Mouse (Mus musculus): ENCODE measurements around the gene Etv5. TPM values are rescaled to one million over a fixed set of nuclear protein-coding genes. Genes with fewer than 3 reads are reported as not detected.
"Not testable (repeated sequence)": the region's sequence is repeated elsewhere in the genome, so short reads cannot be mapped to it uniquely, and the experiment has no call there.

The Etv5 gene
- polyA plus RNA-seq, 1 experiment: 92.1 TPM

DNA sequence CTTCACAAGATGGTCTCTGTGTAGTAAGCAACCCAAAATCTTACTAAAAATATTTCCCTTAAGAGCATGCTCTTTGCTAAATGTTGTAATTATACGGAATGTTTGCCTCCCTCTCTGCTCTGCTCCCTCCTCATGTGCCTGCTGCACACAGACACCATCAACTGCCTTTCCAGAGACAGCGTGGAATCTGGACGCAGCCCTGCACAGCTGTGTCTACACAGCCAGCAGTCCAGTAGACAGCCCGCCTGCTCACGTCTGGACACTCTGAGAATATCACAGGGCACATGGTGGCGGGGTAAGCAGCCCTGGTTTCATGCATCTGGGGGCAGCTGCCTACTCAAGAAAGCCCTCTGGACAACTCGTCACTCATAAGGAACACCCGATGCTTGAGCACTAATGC is 43.1 kb downstream of the Etv5 start:
- DNase-seq (ENCODE audit: low read depth): no peak

DNA sequence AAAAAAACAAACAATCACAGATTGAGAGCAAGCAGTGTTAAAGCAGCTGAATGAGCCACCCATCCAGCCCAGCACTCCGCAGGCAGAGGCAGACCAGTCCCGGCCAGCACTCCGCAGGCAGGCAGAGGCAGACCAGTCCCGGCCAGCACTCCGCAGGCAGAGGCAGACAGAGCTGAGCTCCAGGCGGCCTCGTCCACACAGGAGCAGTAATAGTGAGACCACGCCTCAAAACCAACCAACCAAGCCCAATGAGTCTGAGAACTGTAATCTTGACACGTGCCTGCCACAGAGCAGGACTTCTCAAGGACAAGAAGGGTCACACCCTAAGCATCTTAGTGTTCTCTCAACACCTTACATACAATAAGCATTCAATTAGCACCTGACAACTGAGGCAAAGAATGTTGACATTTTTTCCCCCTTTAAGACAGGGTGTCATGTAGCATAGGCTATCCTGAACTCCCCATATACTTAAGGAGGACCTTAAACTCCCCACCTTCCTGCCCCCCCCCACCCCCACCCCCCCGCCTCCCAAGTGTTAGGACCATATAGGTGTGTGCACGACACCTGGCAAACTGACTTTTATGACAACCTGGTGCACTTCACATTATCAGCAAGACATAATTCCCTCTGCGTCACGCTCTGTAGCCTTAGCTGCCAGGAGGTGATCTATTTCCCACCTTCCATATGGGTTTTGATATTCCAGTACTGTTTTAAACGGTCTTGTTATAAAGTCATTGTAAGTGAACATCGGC is 44.2 kb downstream of the Etv5 start:
- no peak for DNase-seq (ENCODE audit: low read depth)

DNA sequence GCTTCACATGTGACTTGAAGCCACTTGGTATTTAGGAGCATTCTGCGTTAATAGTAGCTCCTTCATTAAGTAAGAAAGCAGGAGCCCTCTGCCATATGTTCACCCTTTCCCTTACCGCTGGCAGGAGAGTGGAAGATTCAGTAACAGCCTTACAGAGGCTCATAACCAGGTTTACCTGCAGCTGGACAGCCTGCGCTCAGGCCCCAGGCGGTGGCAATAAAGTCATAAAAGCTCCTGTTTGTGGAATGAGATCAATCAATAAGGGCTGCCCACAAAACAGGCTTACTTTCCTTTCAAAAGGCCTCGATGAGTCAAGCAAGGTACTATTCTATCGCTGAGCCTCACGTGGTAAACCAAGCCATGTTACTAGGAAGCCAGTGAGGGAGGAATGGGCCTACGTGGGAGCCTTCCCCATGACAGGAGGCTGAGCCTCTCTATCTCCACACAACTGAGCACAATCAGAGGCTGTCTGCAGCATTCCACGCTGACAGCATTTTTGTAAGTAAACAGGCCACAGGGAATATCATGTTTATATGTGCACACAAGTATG is 49.1 kb downstream of the Etv5 start:
- no peak for DNase-seq (ENCODE audit: low read depth)

DNA sequence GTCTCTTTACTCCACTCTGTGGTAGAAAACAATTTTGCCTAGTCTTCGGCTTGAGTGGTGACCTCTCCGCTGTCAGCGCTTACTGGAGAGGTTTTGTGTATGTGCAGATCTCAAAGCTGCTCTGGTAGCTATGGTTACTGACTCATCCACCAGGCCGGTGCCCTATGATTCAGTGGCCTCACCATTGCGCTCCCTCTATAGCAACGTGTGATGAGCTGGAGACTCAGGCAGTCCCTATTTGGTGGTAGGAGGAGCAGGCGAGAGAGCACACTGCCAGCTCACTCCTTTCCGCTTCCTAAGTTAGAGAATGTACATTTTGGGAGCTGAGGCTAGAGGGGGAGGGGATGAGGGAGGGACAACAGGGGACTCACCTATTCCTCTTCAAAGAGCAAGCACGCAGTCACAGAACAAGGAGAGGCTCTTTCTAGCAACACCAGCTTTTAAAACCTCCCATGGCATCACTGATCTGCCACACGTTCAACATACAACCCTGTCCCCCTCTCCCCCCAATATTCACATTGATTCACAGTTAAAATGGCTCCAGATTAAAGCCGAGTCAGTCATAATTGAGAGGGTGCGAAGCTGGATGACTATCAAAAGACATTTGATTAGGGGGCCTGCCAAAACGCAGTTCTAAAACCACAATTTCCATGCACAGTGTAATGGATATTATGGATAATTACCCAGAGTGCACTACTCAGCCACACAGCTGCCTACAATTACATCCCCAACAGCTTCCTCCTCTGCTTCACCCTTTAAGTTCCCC is 50.2 kb downstream of the Etv5 start:
- DNase-seq (ENCODE audit: low read depth): no peak

DNA sequence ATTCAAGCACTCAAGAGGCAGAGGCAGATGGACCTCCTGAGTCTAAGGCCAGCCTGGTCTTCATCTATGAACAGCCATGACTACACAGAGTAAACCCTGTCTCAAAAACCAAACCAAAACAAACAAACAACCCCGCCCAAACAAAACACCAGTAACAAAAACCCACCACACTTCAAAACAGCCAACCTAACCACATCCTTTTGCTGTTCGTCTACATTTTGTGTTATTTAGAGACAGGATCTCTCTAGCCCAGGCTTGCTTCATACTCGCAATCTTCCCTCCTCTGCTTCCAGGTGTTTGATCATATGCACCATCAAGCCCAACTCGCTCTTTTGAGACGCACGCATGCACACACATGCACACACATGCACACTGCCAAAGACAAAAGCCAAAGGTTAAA is 51.8 kb downstream of the Etv5 start:
- DNase-seq (ENCODE audit: low read depth): no peak

DNA sequence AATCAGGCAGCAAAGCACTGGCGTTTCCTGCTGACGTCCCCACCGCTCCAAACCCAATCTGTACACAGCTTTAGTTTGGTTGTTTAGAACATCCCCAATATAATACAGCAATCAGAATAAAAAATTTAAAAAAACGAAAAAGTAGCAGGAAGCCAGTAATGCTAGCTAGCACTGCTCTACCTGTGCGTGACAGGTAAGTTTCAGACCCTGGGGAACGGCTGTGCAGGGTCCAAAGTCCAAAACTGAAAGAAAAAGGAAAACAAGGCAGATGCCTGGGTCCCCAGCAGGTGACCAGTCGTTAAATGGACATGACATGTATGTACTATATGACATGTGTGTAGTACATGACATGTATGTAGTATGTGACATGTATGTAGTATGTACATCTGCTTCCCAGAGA is 57.5 kb downstream of the Etv5 start:
- not testable (repeated sequence) for DNase-seq (ENCODE audit: low read depth)

DNA sequence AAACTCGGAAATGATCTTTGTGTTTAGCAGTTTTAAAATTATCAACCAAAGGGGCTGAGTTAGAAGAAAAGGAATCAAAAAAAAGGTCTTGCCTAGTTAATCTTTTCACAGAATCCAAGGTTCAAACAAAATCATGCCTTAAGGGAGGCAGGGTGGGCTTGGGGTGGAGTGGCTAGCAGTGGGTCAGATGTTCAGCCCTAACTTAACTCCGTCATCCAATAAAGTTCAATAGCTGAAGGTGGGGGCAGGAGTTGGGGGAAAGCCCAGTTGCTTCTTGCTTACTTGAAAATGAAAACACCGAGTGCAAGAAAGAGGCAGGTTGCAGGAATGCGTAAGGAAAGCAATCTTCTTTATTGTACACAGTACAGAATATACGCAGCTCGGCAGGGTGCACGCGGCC is 58.5 kb downstream of the Etv5 start:
- no peak for DNase-seq (ENCODE audit: low read depth)

DNA sequence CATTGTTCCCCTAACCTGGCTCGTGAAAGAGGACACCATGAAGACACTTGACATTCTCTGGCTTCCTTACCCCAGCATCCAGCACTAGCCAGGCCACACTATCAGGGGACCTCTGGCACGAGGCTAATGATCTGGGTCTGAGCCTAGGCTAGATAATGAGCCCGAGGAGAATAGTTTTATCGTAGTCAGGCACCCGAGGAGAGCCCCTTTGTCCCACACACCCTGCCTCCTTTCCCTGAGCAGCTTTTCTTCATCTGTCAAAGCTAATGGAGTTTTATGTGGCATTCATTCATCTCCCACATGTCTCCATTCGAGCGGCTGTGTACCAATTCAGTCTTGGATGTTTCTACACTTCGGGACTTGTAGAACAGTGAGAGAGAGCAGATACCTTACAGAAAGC is 59.5 kb downstream of the Etv5 start:
- DNase-seq (ENCODE audit: low read depth): no peak

DNA sequence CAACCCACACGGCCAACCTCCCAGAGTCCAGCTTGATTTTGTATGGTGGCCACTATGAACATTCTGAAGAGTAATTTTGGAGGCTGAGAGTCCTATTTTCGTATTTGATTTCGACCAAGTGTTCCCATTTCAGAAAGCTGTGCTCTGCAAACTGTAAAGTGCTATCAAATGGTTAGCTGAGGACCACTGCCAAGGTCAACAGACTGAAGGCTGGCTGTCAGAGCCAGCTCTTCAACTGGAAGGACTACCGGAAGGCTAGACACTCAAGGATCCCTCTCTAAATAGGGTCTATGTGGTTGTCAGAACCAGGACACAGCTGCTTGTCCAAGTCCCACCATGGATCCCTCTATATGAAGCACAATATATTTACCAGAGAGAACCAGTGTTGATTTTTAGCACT is 60.2 kb downstream of the Etv5 start:
- no peak for DNase-seq (ENCODE audit: low read depth)

DNA sequence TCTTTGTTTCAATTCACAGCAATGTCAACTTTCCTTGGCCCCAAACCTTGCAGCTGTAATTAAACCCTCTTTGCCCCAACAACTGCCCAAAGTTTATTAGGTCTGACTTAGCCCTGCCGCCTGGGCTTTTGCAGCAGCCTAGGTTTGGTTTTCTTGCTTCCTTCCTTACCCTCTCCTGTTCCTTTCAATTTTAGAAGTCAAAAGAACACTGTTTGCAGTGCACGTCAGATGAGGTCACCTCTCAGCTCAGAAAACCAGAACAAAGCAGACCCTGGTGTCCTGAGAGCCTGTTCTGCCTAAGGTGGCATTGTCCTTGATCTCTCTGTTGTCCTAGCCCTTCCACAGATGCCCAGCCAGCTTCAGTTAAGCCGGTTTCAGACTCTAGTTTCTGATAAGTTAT is 61.8 kb downstream of the Etv5 start:
- no peak for DNase-seq (ENCODE audit: low read depth)

GRCm38 (mm10) chr16:22374898-22375297 is 64.6 kb downstream of the Etv5 start:
- no peak for DNase-seq (ENCODE audit: low read depth)

DNA sequence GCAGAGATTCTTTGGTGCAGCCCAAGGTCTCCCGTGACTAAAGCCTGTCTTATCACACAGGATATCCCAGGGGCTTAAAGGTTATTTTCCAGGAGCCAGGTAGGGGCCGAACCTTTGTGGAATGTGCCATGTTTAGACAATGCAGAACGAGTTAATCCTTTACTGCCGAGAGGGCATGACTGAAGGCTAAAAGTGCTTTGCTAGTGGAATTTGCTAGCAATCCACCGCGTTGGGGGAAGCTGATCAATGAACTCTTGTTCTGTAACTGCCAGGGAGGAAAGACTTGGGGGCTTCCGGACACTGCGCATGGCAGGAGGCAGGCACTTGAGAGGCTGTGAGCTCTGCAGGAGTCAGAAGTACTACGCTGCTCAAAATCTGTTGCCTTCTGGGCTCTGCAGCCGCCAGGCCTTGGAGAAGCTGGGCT is 66.8 kb downstream of the Etv5 start:
- no peak for DNase-seq (ENCODE audit: low read depth)

GRCm38 (mm10) chr16:22372225-22372624 is 67.3 kb downstream of the Etv5 start:
- no peak for DNase-seq (ENCODE audit: low read depth)

DNA sequence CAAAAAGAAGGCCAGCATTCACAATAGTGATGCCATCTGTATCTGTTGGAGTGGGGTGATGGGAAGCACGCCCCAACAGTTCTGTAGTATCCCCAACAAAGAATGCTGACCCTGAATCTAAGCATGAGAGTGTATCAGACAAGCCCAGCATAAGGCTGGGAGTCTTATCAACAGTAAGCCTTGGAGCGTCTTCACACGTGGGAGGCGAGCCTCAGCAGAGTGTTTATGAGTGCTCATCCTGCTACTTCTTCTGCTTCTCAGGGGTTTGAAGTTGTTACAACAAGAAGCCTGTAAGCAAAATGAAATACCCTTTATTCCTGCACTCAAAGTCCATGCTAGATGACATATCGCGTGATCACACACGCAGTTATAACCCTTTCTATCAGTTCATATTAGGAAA is 72.4 kb downstream of the Etv5 start:
- no peak for DNase-seq (ENCODE audit: low read depth)

DNA sequence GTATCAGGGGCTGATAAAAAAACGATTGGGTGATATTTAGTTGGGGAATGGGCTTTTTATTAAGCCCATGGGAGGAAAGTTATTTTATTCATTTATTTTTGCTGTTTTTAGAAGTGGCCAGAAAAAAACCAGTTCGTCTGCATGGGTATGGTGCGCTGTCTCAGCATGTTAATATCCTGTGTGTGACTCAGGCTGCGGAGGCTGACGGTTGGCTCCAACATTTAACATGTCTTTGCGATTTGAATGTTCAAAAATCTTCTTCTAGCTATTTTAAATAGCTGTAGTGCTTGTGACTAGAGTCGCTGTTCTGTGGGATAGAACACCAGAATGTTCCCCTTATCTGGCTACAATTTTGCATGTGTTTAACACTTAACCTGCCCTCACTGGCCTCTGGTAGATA is 73.5 kb downstream of the Etv5 start:
- DNase-seq (ENCODE audit: low read depth): peak; percentile 33

DNA sequence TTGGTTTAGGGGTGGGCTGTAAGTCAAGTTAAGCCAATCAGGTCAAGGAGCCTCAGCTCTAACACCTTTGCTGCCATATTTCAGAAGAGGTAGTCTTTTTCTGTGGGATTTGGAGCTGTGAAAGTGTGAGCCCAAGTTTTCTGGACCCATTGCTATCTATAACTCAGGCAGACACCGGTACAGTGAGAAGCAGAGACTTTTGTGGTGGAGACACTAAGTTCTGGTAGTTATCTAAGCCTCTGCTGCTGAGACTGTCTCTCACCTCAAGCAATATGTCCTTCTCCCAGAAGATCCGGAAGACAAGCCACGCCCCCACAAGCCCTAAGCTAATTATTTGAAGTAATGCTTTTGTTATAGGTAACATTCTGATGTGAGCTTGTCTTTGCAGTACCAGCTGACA is 73.9 kb downstream of the Etv5 start:
- peak; percentile 16 for DNase-seq (ENCODE audit: low read depth)

- no peak for DNase-seq (ENCODE audit: low read depth)
Observed at GRCm38 (mm10) chr16:22358701-22359354, 80.7 kb downstream of the Etv5 start.

- not testable (repeated sequence) for DNase-seq (ENCODE audit: low read depth)
Observed at GRCm38 (mm10) chr16:22354177-22354576, 85.3 kb downstream of the Etv5 start.

- no peak for DNase-seq (ENCODE audit: low read depth)
Observed at GRCm38 (mm10) chr16:22353639-22354038, 85.9 kb downstream of the Etv5 start.

- no peak for DNase-seq (ENCODE audit: low read depth)
Observed at GRCm38 (mm10) chr16:22351194-22351593, 88.3 kb downstream of the Etv5 start.

- no peak for DNase-seq (ENCODE audit: low read depth)
Observed at GRCm38 (mm10) chr16:22349798-22350197, 89.7 kb downstream of the Etv5 start.

DNA sequence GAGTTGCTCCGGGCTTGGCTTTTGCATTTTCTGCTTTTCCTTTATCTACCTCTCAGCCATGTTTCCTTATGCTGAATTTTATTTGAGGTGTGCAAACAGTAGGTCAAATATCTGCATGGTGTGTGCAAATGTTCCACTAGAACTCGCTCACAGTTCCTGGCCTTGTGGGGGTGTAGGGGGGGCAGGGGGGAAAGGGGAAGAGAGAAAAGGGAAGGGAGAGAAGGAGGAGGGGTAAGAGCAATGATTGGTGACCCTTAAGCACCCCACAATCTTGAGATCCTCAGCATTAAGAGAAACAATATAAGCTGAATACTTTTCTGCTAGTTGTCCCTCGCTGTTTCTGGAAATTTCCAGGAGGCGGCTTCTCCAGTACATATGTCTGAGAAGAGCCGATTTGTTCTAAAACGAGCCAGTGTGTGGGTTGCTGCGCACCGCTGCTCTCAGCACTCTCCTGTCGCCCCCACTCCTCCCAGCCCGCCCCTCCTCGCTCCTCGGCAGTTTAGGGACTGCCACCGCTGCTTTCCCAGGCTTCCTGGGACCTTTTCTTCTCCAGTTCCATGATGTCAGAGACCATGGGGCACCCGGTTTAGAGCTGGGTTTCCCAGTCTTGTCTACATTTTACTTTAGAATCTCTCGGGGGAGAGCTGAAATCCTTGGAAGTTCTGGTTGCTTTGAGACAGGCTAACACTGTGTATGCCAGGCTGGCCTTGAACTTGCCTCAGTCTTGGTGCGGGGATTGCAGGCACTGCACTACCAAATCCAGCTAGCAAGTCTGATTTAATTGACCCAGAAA is 90.8 kb downstream of the Etv5 start:
- DNase-seq (ENCODE audit: low read depth): no peak
